Mouse (Mus musculus) liver, postnatal 0 days (tissue): ENCODE data around the gene Hlf. TPM values are rescaled to one million over a fixed set of nuclear protein-coding genes. Genes with fewer than 3 reads are reported as not detected.

Source experiments
- ATAC-seq: fragments of 200-750 bp; cut with Nextera tagmentation; 2 replicates; pipeline ENCODE4 v1.8.0; 2017; ENCODE audit warnings: mild to moderate bottlenecking, moderate library complexity
- DNase-seq: peaks from one replicate; pipeline ENCODE4 v3.0.0-alpha.2; 2016
- H3K27ac ChIP-seq: fragments of 300-500 bp; sonication (generic); 2 replicates; pipeline ENCODE4 v1.5.1; 2014; ENCODE audit warnings: antibody characterized with exemption, moderate library complexity, mild to moderate bottlenecking, low read depth
- H3K27me3 ChIP-seq: fragments of 300-500 bp; sonication (generic); 2 replicates; pipeline ENCODE4 v1.6.1; 2014; ENCODE audit warnings: low read length, control low read depth, mixed read lengths; ENCODE audit not compliant: insufficient read depth
- H3K36me3 ChIP-seq: fragments of 300-500 bp; sonication (generic); replicated peaks from 2 replicates; pipeline ENCODE4 v1.6.1; 2014; ENCODE audit warnings: mild to moderate bottlenecking, control low read depth, low read length, moderate library complexity, mixed read lengths; ENCODE audit not compliant: insufficient read depth
- H3K4me1 ChIP-seq: fragments of 300-500 bp; sonication (generic); 2 replicates; pipeline ENCODE4 v1.6.1; 2014; ENCODE audit warnings: antibody characterized with exemption, mild to moderate bottlenecking, control low read depth; ENCODE audit not compliant: insufficient read depth
- H3K4me2 ChIP-seq: fragments of 300-500 bp; sonication (generic); 2 replicates; pipeline ENCODE4 v1.6.1; 2014; ENCODE audit warnings: low read depth, mild to moderate bottlenecking, low read length, moderate library complexity, mixed read lengths
- H3K4me3 ChIP-seq: fragments of 300-500 bp; sonication (generic); 2 replicates; pipeline ENCODE4 v1.5.1; 2014; ENCODE audit warnings: low read depth, low read length
- H3K9ac ChIP-seq: fragments of 300-500 bp; sonication (generic); replicated peaks from 2 replicates; pipeline ENCODE4 v1.6.1; 2014; ENCODE audit warnings: mild to moderate bottlenecking, moderate library complexity
- H3K9me3 ChIP-seq: fragments of 300-500 bp; sonication (generic); 2 replicates; pipeline ENCODE4 v1.6.1; 2016; ENCODE audit warnings: mild to moderate bottlenecking, control low read depth, low read length, mixed read lengths
- CTCF ChIP-seq: sonication (generic); IDR thresholded peaks from 2 replicates; pipeline ENCODE4 v1.5.1; 2016; ENCODE audit warnings: antibody characterized with exemption, low read depth
- EP300 ChIP-seq: IDR thresholded peaks from 2 replicates; pipeline ENCODE4 v1.6.1; 2016; ENCODE audit warnings: antibody characterized with exemption, low read depth, mild to moderate bottlenecking
- WGBS: fragments of 180-500 bp; shearing (Covaris S2); extraction: QIAGEN DNeasy Blood & Tissue Kit; methylation state at CpG from one replicate; pipeline ENCODE4 v1.1.7; 2014; ENCODE audit not compliant: insufficient replicate concordance; 5-methylcytosine and 5-hydroxymethylcytosine counted together
- polyA plus RNA-seq: library from polyadenylated mRNA; unstranded; fragments of >200 nt; fragmentation: Nextera tagmentation; extraction: Ambion mirVana; gene quantifications from 2 replicates; pipeline ENCODE4 v1.2.1, GENCODE M21; 2015

The Hlf gene
- polyA plus RNA-seq, 1 experiment from 2014 or later = 9.6 TPM

DNA sequence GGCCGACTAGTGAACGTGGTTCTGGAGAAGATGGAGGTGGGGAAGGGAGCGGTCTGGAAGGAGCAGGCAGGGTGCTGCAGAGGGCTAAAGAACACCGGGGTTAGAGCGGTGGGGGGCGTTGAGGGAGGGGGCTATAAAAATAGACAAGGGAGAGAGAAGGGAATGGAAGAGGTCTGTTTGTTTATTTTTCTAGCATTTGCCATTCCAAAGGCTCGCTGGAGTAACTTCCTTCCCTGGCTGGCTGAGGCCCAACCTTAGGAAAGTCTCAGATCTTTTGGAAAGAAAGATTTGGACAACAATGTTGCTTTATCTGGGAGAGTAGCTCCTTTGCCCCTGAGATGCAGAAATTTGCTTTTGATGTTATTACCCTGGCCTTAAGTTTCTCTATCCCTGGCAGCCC, 21.6 kb downstream of the Hlf start:
- TF ChIP-seq EP300 = no peak
- TF ChIP-seq CTCF = no peak
- H3K4me3 ChIP-seq = no peak overlapping the region
- H3K9me3 ChIP-seq = no peaks in the 10 kb centered on the region
- H3K9ac ChIP-seq = no peak overlapping the region; the same call in 1 of the 2 replicates
- no peak overlapping the region for H3K4me2 ChIP-seq
- 69% methylated on average over 7 of the region's 7 CpGs for whole genome bisulfite sequencing
- DNase-seq (no peak), ATAC-seq (no peak)
- no peaks in the 10 kb centered on the region for H3K36me3 ChIP-seq
- H3K27me3 ChIP-seq = no peaks in the 10 kb centered on the region
- peaks cover 42% of the 10 kb centered on the region for H3K4me1 ChIP-seq
- H3K27ac ChIP-seq = peak overlapping the region; percentile 62

DNA sequence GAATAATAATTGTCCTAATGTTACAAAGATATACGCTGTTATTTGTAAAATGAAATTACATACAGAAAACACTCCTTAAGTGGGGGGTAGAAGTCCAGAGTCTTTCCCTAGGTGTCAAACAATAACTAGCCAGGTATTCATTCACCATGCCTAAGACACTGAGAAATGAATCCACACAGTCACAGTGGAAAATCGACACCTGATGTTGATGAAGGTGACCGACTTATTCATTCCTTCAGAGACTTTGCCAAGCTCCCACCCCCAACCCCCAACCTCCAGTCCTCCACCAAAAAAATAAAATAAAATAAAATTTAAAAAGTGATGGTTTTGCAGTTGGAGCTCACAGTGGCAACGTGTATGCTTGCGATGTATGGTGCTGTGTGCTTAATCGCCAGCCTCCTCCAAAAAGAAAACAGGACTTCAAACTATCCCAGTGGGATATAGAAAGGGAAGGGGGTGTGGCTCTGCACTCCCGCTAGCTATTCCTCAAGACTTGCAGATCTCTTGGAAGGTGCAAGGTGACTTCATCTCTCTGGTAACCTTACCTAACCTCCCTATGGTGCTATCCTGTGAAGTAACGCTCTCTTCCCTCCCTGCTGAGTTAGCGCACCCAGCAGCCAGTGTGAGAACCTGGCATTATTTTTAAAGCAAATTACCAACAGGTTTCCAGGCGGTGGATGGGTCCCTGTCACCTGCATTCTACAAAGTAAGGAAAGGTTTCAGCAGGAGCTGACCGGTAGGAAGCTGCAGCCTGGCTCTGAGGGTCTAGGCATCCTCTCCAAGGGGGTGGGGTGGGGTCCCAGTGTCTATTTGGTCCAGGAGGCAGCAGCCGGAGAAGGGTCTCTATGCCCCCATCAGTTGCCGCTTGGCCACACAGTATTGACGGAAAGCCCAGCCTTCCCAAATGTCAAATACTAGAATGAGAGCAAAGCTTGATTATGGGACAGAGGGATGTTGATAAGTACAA, 22.5 kb downstream of the Hlf start:
- no peaks in the 10 kb centered on the region for H3K36me3 ChIP-seq
- H3K27me3 ChIP-seq = no peaks in the 10 kb centered on the region
- DNase-seq = no peak
- 75% methylated on average over 14 of the region's 14 CpGs for WGBS
- no peaks in the 10 kb centered on the region for H3K9me3 ChIP-seq
- H3K27ac ChIP-seq = no peak overlapping the region; the same call in 1 of the 2 replicates
- peaks cover 42% of the 10 kb centered on the region for H3K4me1 ChIP-seq
- no peak for ATAC-seq
- H3K4me3 ChIP-seq = no peak overlapping the region
- no peak overlapping the region for H3K9ac ChIP-seq
- no peak overlapping the region for H3K4me2 ChIP-seq
- TF ChIP-seq CTCF (no peak), EP300 (no peak)

DNA sequence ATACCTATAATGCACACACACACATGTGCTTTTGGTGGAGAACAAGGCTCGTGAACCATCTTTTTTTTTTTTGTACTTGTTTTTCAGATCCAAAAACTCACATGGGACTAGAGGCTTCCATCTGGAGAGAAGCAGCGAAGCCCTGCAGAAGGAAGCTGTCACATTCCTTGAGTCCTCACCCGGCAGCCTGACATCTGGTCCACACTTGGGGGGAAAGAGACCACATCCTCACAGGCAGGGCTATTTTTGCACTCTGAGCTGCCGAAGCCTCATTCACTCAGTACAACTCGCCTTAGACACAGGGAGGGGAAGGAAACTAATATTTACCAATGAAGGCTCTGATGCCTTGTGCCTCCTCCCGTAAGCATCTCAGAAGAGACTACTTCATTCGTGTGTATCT, 25.8 kb downstream of the Hlf start:
- H3K4me2 ChIP-seq = no peak overlapping the region
- H3K4me3 ChIP-seq = no peak overlapping the region
- no peak overlapping the region for H3K9ac ChIP-seq
- no peaks in the 10 kb centered on the region for H3K27me3 ChIP-seq
- 38% methylated on average over 7 of the region's 7 CpGs for WGBS
- H3K27ac ChIP-seq = 0 out of 2 replicates have a peak overlapping the region, but pooled peaks have one; percentile 78
- H3K9me3 ChIP-seq = no peaks in the 10 kb centered on the region
- ATAC-seq (no peak), DNase-seq (no peak)
- peaks cover 27% of the 10 kb centered on the region for H3K4me1 ChIP-seq
- no peak for TF ChIP-seq EP300
- TF ChIP-seq CTCF = no peak
- H3K36me3 ChIP-seq = no peaks in the 10 kb centered on the region

DNA sequence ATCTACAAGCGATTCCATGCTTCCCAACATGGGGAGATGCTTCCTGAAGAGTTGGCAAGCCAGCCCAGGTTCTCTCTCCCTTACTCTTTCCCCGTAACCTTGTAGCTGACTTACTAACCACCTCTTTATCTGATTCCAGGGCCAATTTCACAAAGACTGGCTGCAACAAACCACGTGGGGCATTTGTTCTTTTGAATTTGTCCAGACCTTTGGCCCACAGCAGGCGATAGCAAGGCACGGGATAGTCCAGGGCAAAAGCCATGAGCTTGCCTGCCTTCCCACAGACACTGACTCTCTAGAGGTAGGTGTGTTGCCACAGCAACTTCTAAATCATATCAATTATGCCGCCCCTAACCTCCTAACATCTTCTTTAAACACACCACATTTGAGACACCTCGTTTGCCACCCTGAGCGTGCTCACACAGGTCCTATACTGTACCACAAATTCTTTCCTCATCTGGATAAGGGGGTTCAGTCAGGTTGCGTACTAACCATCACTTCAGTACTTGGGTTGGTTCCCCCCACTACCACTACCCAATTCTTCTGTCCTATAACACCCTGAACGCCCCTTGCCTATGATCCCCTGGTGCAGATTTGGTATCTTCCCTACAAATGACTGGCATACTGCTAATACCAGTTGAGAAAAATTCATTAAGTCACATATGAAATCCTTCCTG, 26.7 kb downstream of the Hlf start:
- Histone ChIP-seq H3K36me3 (no peaks in the 10 kb centered on the region), H3K9me3 (no peaks in the 10 kb centered on the region), H3K4me1 (peaks cover 24% of the 10 kb centered on the region), H3K27ac (peak overlapping the region; percentile 89), H3K4me2 (no peak overlapping the region), H3K27me3 (no peaks in the 10 kb centered on the region), H3K9ac (no peak overlapping the region), H3K4me3 (no peak overlapping the region)
- 62% methylated on average over 10 of the region's 10 CpGs for WGBS
- TF ChIP-seq EP300 (peak; percentile 73), CTCF (no peak)
- ATAC-seq (peak; percentile 97), DNase-seq (peak; percentile 62)

DNA sequence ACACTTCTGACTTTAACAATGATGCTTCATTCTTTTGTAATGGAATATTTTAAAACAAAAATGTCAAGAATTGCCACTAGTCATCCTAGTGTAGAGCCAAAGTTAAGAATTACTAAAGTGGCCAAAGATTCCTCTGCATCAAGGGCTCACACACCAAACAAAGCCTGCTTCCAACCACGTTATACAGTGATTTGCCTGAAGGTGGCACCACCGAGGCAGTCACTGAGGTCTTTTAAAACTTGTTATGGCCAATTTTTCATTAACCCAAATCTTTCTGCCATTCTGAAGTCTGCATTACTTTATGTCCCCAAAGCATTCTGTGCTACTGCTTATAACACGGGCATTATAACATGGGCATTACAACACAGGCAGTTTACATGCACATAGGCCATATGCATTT, 27.3 kb downstream of the Hlf start:
- no peaks in the 10 kb centered on the region for H3K27me3 ChIP-seq
- DNase-seq (peak; percentile 39), ATAC-seq (peak; percentile 50)
- no peaks in the 10 kb centered on the region for H3K36me3 ChIP-seq
- TF ChIP-seq CTCF (peak; percentile 64), EP300 (no peak)
- no peaks in the 10 kb centered on the region for H3K9me3 ChIP-seq
- peak overlapping the region; percentile 89 for H3K27ac ChIP-seq
- no peak overlapping the region for H3K9ac ChIP-seq
- peaks cover 18% of the 10 kb centered on the region for H3K4me1 ChIP-seq
- no peak overlapping the region for H3K4me2 ChIP-seq
- WGBS = 26% methylated on average over 3 of the region's 3 CpGs
- no peak overlapping the region for H3K4me3 ChIP-seq

DNA sequence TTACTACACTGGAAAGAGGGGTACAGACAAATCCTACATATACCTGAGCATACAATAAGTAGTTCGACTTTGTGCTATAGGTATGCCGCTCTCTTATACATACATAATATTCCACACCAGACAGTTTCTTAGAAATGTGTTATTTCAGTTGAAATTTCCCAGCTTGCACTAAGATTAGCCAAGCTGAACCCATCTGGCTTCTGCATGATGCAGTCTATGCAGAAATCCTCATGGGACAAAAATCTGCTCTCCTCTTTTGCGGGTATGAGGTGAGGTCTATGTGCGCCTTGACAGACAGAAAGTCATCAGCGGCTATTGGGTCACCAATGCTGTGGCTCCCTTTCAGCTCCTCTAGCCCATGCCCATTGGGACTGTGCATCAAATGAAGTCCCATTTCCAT, 30.2 kb downstream of the Hlf start:
- Histone ChIP-seq H3K4me3 (no peak overlapping the region), H3K9me3 (no peaks in the 10 kb centered on the region), H3K9ac (no peak overlapping the region), H3K27me3 (no peaks in the 10 kb centered on the region), H3K4me2 (no peak overlapping the region), H3K4me1 (peaks cover 17% of the 10 kb centered on the region), H3K27ac (no peak overlapping the region), H3K36me3 (no peaks in the 10 kb centered on the region)
- ATAC-seq (no peak), DNase-seq (no peak)
- 79% methylated on average over 5 of the region's 5 CpGs for WGBS
- TF ChIP-seq CTCF (no peak), EP300 (no peak)
